Mouse (Mus musculus): ENCODE measurements at regions not wholly inside any gene's neighbourhood (a gene's known extent, or its start where the extent isn't known, plus 50 kb on each side); places are given as distances from the start of the nearest gene placed in this dataset.

GRCm38 (mm10) chrX:147616374-147616773 is 62.5 kb upstream of the Lrch2 start:
- DNase-seq (ENCODE audit: low spot score in 2 of 2) = no peak

- DNase-seq (ENCODE audit: low spot score in 2 of 2) = peak; percentile 49 to 73
Measured at GRCm38 (mm10) chrX:147608660-147609059, 54.8 kb upstream of the Lrch2 start.
